Mouse (Mus musculus) heart, embryonic 16.5 days (tissue): ENCODE data around the gene Coq10b. TPM values are rescaled to one million over a fixed set of nuclear protein-coding genes. Genes with fewer than 3 reads are reported as not detected.
"Not testable (repeated sequence)": the region's sequence is repeated elsewhere in the genome, so short reads cannot be mapped to it uniquely, and the experiment has no call there.

Experiments
- ATAC-seq: fragments of 200-750 bp; cut with Nextera tagmentation; replicated peaks from 2 replicates; pipeline ENCODE4 v1.8.0; 2017; ENCODE audit warnings: moderate number of reproducible peaks; ENCODE audit not compliant: insufficient read depth, low FRiP score; ENCODE audit errors: extremely low read depth
- H3K27ac ChIP-seq: fragments of 300-500 bp; sonication (generic); 2 replicates; pipeline ENCODE4 v1.5.1; 2014; ENCODE audit warnings: mild to moderate bottlenecking, low read length, control low read depth, moderate library complexity
- H3K27me3 ChIP-seq: fragments of 300-500 bp; sonication (generic); 2 replicates; pipeline ENCODE4 v1.6.1; 2014; ENCODE audit warnings: low read length, mixed read lengths; ENCODE audit not compliant: control insufficient read depth, insufficient read depth
- H3K36me3 ChIP-seq: fragments of 300-500 bp; sonication (generic); 2 replicates; pipeline ENCODE4 v1.6.1; 2014; ENCODE audit not compliant: control insufficient read depth, insufficient read depth
- H3K4me1 ChIP-seq: fragments of 300-500 bp; sonication (generic); 2 replicates; pipeline ENCODE4 v1.6.1; 2014; ENCODE audit warnings: low read length, mixed read lengths; ENCODE audit not compliant: control insufficient read depth, insufficient read depth
- H3K4me2 ChIP-seq: fragments of 300-500 bp; sonication (generic); 2 replicates; pipeline ENCODE4 v1.6.1; 2014; ENCODE audit warnings: low read depth, mild to moderate bottlenecking, control low read depth, low read length
- H3K4me3 ChIP-seq: fragments of 300-500 bp; sonication (generic); 2 replicates; pipeline ENCODE4 v1.5.1; 2014; ENCODE audit warnings: mild to moderate bottlenecking, control low read depth, low read length
- H3K9ac ChIP-seq: fragments of 300-500 bp; sonication (generic); 2 replicates; pipeline ENCODE4 v1.6.1; 2014; ENCODE audit warnings: low read length, control low read depth
- H3K9me3 ChIP-seq: fragments of 300-500 bp; sonication (generic); replicated peaks from 2 replicates; pipeline ENCODE4 v1.6.1; 2016; ENCODE audit warnings: low read length; ENCODE audit not compliant: control insufficient read depth
- WGBS: fragments of 180-500 bp; shearing (Covaris S2); extraction: QIAGEN DNeasy Blood & Tissue Kit; methylation state at CpG from one replicate; pipeline ENCODE4 v1.1.7; 2014; 5-methylcytosine and 5-hydroxymethylcytosine counted together
- polyA plus RNA-seq: library from polyadenylated mRNA; unstranded; fragments of >200 nt; fragmentation: Nextera tagmentation; extraction: Ambion mirVana; gene quantifications from 2 replicates; pipeline ENCODE4 v1.2.1, GENCODE M21; 2015

Coq10b gene
- 18.7 and 20.3 TPM in 2 replicates for polyA plus RNA-seq

DNA sequence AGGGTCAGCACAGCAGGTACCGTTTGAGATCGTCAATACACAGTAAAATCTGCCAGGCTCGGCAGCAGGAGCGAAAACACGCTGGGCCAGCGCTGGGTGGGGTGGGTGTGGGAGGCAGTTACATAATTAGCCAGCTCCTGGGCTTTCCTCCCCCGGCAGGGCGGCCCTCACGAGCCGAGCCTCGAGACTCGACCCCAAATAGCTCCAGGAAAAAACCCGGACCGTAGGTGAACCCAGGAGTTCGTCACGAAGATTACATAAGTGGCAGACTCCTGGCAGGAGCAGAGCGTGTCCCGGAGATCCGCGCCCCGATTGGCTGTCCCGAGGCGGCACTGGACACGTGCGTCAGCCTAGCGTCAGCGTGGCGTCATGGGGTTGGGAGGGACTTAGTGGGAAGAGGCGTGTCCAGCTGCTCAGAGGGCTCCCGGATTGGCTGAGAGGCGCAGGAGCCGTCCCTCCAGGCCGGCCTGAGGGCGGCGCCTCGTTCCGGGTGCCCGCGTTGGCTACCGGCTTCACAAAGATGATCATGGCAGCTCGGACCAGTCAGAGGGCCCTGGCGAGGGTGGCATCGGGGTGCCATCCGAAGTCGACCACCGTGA lies at the start of gene Coq10b:
Coq10b (plus strand) TSS at position 416 of the 599 bp plus-strand sequence.
- Histone ChIP-seq H3K9ac (peak within 1 kb of the TSS; percentile 76), H3K4me1 (peaks cover 14% of the 10 kb centered on the region), H3K4me2 (peak within 1 kb of the TSS; percentile 93), H3K27ac (peak within 1 kb of the TSS; percentile 90), H3K9me3 (no peaks in the 10 kb centered on the region), H3K4me3 (peak within 1 kb of the TSS; percentile 85), H3K27me3 (no peaks in the 10 kb centered on the region), H3K36me3 (peaks cover 6% of the 10 kb centered on the region; the same call in 1 of the 2 replicates)
- WGBS = under 1% methylated on average over 46 of the region's 46 CpGs
- ATAC-seq = peak; percentile 100

DNA sequence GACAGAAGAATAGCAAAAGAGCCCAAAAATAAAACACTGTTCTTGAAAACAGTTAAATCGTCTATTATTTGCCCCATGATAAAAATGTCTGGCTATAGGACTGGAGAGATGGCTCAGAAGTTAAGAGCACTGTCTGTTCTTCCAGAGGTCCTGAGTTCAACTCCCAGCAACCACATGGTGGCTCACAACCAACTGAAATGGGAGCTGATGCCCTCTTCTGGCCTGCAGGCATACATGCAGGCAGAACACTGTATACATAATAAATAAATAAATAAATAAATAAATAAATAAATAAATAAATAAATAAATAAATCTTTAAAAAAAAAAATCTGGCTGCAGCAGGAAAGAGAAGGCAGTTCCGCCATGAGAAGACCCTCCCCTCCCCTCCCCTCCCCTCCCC lies 44.3 kb upstream of the Coq10b start:
- not testable (repeated sequence) for H3K9me3 ChIP-seq, H3K9ac ChIP-seq, H3K27ac ChIP-seq, H3K4me1 ChIP-seq, ATAC-seq, H3K4me3 ChIP-seq, H3K4me2 ChIP-seq, H3K27me3 ChIP-seq
- peaks cover 48% of the 10 kb centered on the region for H3K36me3 ChIP-seq
- WGBS = 89% methylated on average over 2 of the region's 2 CpGs

DNA sequence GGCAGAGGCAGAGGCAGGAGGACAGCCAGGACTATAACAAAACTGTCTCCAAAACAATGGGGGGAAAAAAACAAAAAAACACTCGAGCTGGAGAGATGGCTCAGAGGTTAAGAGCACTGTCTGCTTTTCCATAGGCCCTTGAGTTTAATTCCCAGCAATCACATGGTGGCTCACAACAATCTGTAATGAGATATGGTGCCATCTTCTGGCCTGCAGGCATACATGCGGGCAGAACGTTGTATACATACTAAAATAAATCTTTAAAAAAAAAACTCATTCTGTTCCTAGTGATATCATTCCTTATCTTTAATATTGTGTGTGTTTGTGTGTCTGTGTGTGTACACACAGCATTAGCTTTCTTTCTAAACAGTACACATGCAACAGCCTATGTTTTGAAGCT lies 40.1 kb upstream of the Coq10b start:
- Histone ChIP-seq H3K9me3 (no peaks in the 10 kb centered on the region), H3K4me1 (no peaks in the 10 kb centered on the region), H3K27me3 (no peaks in the 10 kb centered on the region), H3K4me2 (no peak overlapping the region), H3K27ac (no peak overlapping the region), H3K4me3 (no peak overlapping the region), H3K9ac (no peak overlapping the region), H3K36me3 (peaks cover 49% of the 10 kb centered on the region)
- ATAC-seq = no peak
- WGBS = 55% methylated on average over 3 of the region's 3 CpGs

DNA sequence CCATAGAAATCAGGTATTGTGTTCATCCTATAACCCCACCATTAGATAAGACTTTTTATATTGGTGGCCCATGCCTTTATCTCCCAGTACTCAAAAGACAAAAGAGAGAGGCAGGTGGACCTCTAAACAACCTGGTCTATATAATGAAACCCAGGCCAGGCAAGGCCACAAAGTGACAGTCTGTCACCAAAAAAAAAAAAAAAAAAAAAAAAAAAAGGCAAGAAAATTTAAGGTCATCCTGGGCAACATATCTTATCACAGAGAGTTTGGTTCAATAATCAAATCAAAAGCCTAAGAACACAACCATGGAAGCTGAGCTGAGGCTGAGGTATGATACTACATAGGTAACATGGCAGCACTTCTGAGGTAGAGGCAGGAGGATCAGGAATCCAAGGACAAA lies 30.7 kb upstream of the Coq10b start:
- Histone ChIP-seq H3K4me3 (no peak overlapping the region), H3K36me3 (peaks cover 8% of the 10 kb centered on the region), H3K27ac (no peak overlapping the region), H3K9ac (no peak overlapping the region), H3K9me3 (no peaks in the 10 kb centered on the region), H3K4me1 (peaks cover 14% of the 10 kb centered on the region), H3K4me2 (no peak overlapping the region), H3K27me3 (no peaks in the 10 kb centered on the region)
- no peak for ATAC-seq

DNA sequence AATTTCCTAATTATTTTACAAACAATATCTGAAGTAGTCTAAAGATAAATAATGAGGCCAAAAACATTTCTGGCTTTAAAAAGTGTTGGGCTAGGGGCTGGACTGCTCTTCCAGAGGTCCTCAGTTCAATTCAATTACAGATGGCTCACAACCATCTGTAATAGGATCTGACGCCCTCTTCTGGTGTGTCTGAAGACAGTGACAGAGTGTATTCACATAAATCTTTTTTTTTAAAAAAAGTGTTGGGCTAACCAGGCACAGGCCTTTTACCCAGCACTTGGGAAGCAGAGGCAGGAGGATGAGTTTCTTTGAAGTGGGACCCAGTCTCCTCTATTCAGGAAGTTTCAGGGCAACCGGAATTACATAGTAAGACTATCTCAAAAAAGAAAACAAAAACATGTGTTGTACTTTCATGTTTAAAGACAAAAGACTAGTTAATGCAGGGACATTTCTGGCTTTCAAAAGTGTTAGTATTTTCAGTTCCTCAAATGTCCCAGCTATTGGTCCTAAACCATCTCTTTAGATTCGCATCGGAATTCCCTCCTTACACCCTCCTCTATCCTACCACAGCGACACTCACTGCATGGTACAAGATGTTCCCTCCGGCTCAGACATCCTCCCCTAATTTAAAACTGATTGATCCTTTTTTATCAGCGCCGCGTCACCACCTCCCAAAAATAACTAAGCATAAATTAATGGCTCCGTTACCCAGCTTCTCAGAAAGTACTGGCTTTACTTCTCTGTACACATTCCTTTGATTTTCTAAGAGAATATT lies 26.7 kb upstream of the Coq10b start:
- no peaks in the 10 kb centered on the region for H3K27me3 ChIP-seq
- H3K4me2 ChIP-seq = peak overlapping the region; percentile 75
- WGBS = 7% methylated on average over 10 of the region's 10 CpGs
- H3K36me3 ChIP-seq = no peaks in the 10 kb centered on the region
- peak overlapping the region; percentile 99 for H3K9ac ChIP-seq
- peaks cover 14% of the 10 kb centered on the region for H3K4me1 ChIP-seq
- ATAC-seq = no peak
- H3K27ac ChIP-seq = peak overlapping the region; percentile 94
- H3K9me3 ChIP-seq = no peaks in the 10 kb centered on the region
- H3K4me3 ChIP-seq = peak overlapping the region; percentile 78

DNA sequence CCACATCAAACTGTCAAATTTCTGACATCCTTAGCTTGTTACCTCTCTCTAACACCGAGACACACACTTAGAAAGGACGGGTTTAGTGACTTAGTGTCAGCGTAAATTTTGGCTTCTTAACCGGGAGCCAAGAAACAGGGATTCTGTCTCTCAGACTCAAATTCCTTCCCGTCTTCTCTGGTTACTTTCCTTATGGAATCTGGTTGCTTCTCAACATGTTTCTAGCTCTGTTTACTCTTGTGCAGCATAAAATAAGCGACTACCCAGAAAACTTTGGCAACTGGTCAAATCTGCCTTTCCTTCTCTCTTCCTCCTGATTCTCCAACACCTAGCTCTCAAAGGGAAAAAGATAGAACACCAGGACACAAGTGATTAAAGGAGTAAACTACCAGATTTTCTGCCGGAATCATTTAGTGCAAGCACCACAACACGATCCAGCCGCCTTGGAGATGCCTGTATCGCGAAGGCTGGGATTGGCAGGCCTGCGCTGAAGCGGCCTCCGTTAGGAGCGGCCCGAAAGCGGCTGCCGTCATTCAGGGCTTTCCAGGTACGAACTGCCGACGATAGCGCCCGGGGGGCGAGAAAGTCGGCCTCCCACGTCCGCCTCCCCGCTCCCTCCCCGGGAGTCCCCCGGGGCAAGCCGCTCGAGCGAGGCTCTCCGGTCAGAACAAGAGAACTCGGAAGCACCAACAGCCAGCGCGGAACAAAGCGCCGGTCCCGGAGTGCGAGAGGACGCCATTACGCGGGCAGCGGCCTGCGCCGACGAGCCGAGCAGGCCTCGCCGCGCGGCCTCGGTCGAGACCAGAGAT lies 25.9 kb upstream of the Coq10b start:
- H3K4me2 ChIP-seq = peak overlapping the region; percentile 75
- H3K9me3 ChIP-seq = no peaks in the 10 kb centered on the region
- H3K27me3 ChIP-seq = no peaks in the 10 kb centered on the region
- peak overlapping the region; percentile 99 for H3K9ac ChIP-seq
- H3K27ac ChIP-seq = peak overlapping the region; percentile 94
- peak; percentile 34 for ATAC-seq
- no peaks in the 10 kb centered on the region for H3K36me3 ChIP-seq
- under 1% methylated on average over 55 of the region's 55 CpGs for WGBS
- peaks cover 14% of the 10 kb centered on the region for H3K4me1 ChIP-seq
- H3K4me3 ChIP-seq = peak overlapping the region; percentile 78

DNA sequence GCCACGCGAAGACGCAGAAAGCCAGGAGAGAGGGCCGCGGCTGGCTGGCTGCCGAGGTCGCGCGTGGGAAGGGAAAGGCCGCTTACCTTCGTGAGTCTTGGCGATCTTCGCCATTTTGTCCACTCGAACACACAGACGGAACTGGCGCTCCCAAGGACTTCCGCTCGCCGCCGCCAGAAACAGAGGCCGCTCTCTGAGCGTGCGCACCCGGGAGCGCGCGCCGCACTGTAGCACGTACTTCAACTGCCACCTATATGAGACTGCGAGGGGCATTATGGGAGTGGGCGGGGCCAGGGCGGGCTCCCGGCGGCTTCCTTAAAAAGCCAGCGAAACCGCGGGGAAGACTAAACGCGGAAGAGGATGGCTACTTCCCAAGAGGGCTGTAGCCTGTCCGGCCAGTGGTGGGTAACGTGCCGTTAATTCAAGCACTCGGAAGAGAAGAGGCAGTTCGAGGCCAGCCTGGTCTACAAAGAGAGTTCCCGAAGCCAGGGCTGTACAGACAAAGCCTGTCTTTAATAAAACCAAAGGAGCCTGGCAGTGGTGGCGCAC lies 25.2 kb upstream of the Coq10b start, which contains the start of gene Sf3b1:
Sf3b1 (minus strand) TSS at position 229 of the 549 bp plus-strand sequence.
- H3K27ac ChIP-seq = peak within 1 kb of the TSS; percentile 94
- H3K4me2 ChIP-seq = peak within 1 kb of the TSS; percentile 75
- H3K36me3 ChIP-seq = no peaks in the 10 kb centered on the region
- no peaks in the 10 kb centered on the region for H3K27me3 ChIP-seq
- H3K9me3 ChIP-seq = no peaks in the 10 kb centered on the region
- H3K4me3 ChIP-seq = peak within 1 kb of the TSS; percentile 78
- peaks cover 14% of the 10 kb centered on the region for H3K4me1 ChIP-seq
- H3K9ac ChIP-seq = peak within 1 kb of the TSS; percentile 99
- 2% methylated on average over 46 of the region's 46 CpGs for WGBS
- ATAC-seq = peak; percentile 99

DNA sequence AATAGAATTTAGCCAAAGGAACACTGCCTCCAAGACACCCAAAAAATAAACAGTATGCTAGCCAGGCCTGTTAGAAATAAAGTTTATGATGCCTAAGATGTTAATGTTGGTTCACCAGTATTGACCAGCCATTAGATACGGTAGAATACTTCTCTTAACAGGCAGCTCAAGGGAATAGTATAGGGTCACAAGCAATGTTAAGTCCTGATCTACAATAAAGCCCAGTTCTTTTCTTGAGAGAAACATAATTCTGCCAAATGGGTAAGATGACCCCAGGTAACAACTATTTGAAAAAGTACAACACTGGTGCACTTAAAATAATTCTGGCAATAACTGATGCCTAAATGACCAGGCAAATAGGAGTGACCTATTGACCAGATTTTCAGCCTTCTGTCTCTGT lies 24.6 kb upstream of the Coq10b start:
- H3K4me2 ChIP-seq = peak overlapping the region; percentile 62; the same call in 1 of the 2 replicates
- no peak overlapping the region for H3K27ac ChIP-seq
- peak overlapping the region; percentile 78 for H3K4me3 ChIP-seq
- no peak overlapping the region; the same call in 1 of the 2 replicates for H3K9ac ChIP-seq
- WGBS = 92% methylated on average over 1 of the region's 1 CpGs
- no peak for ATAC-seq
- H3K27me3 ChIP-seq = no peaks in the 10 kb centered on the region
- H3K4me1 ChIP-seq = peaks cover 14% of the 10 kb centered on the region
- H3K9me3 ChIP-seq = no peaks in the 10 kb centered on the region
- H3K36me3 ChIP-seq = no peaks in the 10 kb centered on the region
